Mouse (Mus musculus) stomach, postnatal 0 days (tissue): ENCODE measurements at regions not wholly inside any gene's neighbourhood (a gene's known extent, or its start where the extent isn't known, plus 50 kb on each side); places are given as distances from the start of the nearest gene placed in this dataset.

Source experiments
- CTCF ChIP-seq: IDR thresholded peaks from 2 replicates; pipeline ENCODE4 v1.5.1; 2016; ENCODE audit warnings: antibody characterized with exemption, low read depth, mild to moderate bottlenecking, moderate library complexity
- EP300 ChIP-seq: optimal IDR thresholded peaks from 2 replicates; pipeline ENCODE3; 2016; ENCODE audit warnings: antibody characterized with exemption

DNA sequence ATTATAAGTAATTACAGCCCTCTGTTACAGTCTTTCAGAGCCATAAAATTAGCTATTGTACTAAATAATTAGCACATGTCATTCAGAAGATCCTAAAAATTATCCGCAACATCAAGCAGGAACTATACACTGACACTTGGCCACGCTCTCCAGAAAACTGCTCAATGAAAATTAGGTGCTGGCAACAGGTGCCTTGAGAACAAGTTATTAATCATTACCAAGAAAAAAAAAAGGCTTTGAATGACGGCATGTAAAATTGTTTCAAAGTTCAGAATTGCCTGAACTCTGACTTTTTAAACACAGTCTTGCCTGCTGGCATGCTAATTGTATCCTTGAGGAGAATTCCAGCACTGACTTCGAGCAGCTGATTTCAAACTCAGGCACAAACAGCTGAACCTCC, 316.6 kb downstream of the Vrk1 start:
- no peak for TF ChIP-seq CTCF
- no peak for TF ChIP-seq EP300
